Mouse (Mus musculus) liver, embryonic 14.5 days (tissue): Measurements from ENCODE around the gene Plpp6.

Experiments used
- CTCF ChIP-seq: IDR thresholded peaks from 2 replicates; pipeline ENCODE4 v1.5.1; 2016; ENCODE audit warnings: antibody characterized with exemption, low read depth, control low read depth
- EP300 ChIP-seq: IDR thresholded peaks from 2 replicates; pipeline ENCODE4 v1.6.1; 2016; ENCODE audit warnings: antibody characterized with exemption, low read depth

DNA sequence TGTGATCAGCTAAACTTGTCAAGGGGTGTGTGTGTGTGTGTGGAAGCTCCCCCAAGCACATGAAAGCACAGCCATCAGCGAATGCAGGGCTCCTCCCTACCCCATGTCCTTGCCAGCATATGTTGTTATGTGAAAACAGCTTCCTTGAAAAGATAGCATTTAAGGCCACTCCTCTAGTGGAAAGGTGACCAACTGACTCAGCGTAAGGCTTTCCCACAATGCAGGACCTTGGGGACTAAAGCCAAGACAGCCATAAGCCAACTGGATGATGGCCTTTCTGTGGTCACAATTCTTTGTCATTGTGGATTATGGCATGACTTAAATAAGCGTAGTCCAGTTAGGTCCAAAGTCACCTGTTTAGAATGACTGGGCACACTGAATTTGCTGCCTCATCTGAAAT, 28.9 kb upstream of the Plpp6 start:
- TF ChIP-seq CTCF (no peak), EP300 (no peak)
